Mouse (Mus musculus) activated CD4-positive, CD25-positive, alpha-beta regulatory T cell, adult 4 months (primary cell): Measurements from ENCODE around the gene Gm15319. TPM values are rescaled to one million over a fixed set of nuclear protein-coding genes. Genes with fewer than 3 reads are reported as not detected.
"Not testable (repeated sequence)": the region's sequence is repeated elsewhere in the genome, so short reads cannot be mapped to it uniquely, and the experiment has no call there.

Source experiments
- ATAC-seq: one replicate; pipeline ENCODE4 v1.8.0; 2017
- polyA plus RNA-seq, 2 experiments: library from polyadenylated mRNA; unstranded; fragments of 100-300 nt; shearing (Covaris generic); gene quantifications; one replicate each; pipeline ENCODE4 v1.2.1; 2017

The Gm15319 gene
- not detected for polyA plus RNA-seq

DNA sequence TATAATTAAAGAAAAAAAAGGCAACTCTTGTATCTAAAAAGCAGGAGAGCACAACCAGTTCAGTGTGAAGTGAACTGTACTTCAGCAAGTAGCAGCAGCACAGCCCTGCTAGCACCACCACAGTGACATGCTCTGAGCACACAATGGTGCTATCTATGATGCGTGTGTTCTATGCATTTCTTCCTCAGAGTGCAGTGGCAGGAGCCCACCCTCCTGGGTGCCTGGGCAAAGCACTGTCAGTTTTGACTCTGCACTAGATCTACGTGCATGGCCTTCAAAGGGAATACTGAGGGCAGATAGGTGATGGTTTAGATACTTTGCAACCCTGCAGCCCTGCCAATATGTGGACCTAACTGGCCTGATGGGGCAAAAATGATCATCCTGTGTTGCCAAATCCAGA, at the start of gene Gm15319:
Gm15319 (minus strand) TSS at position 101 of the 400 bp plus-strand sequence.
- ATAC-seq: not testable (repeated sequence)

DNA sequence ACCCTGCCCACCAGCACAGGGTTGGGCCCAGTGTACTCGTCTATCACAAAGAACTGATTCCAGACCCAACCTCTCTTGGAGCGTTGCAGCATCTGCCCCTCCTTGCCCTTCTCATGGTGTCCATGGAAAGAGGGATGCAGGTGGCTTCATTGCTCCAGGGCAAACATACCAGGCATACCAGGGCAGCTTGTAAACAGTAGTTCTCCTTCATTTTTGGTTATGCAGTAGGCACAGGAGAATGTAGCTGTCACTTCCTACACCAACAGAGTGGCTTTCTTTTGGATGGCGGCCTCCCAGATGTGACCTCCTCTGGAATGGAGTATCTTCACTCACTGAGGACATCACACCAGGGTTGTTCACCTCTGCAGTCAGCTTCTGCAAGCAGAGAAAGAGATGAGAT, 47.3 kb upstream of the Gm15319 start:
- ATAC-seq: not testable (repeated sequence)

DNA sequence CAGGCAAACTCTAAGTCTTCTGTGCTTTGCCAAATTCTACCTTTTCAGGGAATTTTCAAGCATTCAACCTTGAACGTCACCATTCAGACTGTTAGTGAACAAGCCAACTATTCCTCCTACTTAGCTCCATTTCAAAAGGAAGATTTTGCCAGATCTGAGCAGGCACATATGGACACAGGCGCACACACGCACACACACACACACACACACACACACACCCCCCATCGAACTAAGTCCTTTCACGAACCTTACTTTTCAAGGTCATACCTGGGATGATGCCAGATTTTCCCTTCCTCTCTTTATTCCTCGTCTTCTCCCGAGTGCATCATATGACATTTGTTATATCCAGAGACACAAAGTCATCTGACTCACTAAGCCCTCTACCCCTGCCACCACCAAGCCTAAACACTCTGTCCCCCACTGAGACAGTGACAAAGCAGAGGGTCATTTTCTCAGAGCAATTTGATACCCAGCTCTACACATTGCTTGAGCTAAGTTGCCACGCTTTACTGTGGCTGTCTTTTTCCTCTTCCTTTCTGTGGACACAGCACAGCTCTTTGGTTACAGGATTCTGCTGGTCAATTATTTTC, 45.5 kb upstream of the Gm15319 start:
- not testable (repeated sequence) for ATAC-seq

DNA sequence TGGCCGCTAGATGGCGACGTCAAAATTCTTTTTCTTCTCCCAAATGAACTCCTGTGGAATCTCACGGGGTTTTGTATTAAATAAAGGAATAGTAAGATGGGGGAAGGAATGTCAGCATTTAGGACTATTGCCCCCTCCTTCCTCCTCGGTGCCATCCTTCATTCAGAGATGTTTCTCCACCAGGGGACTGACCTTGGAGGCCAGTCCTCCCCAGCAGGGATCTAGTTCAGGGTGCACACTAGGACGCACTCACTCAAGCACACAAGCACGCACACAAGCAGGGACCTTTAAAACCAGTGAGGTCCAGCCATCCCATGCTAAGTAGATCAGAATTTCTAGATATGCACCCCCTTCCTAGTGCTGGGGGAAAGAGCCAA, 26.3 kb upstream of the Gm15319 start:
- not testable (repeated sequence) for ATAC-seq

DNA sequence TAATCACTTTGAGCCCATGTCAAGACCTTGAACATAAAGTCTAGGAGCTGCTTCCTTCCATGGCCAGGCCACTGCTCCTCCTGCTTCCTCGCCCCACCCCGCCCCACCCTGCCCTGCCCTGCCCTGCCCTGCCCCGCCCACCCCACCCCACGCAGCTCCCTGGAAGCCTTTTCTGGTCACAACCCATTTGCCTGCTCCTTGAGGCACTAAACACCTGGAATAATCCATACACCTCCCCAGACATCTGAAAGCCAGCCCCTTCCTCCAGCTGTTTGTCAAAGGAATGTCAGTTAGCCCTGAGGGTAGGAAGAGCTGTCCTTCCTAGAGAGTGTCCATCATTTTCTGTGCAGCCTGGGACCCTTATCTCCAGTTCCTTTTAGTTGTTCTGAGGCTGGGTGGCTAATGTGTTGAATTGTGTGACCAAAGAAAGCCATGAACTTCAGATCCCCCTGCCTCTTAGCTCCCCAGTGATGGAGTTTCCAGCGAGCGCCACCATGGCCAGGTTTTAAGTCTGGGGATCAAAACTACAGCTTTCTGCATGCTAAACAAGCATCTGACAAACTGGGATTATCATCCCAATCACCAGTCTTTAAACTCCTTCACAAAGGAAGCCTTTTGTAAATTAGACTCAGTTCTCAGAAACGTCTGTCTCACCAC, 25.8 kb upstream of the Gm15319 start:
- not testable (repeated sequence) for ATAC-seq

DNA sequence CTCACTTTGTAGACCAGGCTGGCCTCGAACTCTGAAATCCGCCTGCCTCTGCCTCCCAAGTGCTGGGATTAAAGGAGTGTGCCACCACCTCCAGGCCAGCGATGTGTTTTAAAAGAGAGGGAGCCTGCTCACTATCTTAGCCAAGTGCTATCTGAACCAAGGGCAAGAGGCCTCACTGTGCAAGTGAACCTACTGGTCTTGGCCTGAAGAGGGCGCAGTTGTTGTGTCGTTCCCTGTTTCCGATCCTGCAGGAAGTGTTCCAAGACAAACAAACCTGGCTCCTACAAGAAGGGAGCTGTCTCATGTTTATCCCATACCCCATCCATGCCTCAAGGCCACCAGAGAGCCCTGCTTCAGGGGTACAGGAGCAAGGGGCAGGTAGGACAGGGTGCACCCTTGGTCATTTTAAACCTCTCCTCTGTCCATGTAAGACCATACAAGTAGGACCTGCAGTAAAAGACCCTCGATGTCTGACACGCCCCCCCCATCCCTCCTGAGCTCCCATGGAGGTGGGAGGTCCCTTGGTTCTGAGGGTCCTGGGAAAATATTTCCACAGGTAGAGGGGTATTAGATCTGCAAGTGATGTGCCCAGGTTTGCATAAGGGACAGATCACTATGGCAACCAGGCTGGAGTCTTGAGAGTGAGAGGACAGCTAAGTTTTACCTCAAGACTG, 24.2 kb upstream of the Gm15319 start:
- not testable (repeated sequence) for ATAC-seq

DNA sequence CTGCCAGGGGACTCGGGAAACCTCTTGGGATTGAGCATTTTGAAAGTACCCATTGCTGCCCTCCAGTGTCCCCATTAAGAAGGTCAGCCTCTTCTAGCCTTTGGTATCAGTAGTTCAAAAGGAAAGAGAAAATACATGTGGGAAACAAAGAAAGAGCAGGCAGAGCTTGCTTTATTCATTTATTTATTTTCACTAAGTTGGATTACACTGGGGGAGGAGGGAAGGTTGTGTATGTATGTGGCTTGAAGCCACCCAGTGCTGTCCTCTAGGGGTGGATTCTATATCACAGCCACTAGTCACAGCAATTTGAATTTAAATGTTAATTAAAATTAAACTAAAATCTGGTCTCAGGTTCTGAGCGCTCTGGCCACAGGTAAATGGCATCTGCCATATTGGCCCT, 22.0 kb upstream of the Gm15319 start:
- not testable (repeated sequence) for ATAC-seq

DNA sequence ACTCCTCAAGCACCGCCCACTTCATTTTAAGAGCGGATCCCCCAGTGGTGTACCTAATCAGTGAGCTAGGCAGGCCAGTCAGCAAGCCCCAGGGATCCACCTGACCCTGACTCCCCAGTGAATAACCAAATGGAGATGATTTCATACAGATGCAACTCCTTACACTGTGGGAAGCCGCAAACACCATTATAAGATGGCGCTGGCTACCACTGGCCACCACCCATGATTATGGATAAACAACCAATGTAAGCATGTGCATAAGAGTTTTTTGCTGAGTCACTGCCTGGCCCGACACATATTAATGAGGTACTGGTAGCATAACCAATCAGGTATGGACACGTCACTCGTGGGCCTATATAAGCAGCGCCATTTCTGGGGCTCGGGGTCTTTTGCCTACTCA, 21.1 kb upstream of the Gm15319 start:
- not testable (repeated sequence) for ATAC-seq

DNA sequence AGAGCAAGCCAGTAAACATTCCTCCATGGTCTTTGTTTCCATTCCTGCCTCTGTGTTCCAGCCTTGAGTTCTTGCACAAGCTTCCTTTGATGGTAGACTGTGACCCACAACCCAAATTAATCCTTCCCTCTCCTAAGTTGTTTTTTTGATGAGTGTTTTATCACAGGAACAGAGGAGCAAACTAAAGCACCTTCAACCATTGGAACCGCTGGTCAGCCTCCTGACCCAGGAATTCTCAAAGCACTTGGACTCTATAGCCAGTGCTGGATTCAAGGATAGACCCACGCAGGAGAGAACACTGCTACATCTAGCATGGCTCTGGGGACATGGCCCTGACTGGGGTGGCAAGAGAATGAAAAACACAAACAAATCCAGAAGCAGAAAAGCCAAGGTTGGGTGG, 19.1 kb upstream of the Gm15319 start:
- not testable (repeated sequence) for ATAC-seq

DNA sequence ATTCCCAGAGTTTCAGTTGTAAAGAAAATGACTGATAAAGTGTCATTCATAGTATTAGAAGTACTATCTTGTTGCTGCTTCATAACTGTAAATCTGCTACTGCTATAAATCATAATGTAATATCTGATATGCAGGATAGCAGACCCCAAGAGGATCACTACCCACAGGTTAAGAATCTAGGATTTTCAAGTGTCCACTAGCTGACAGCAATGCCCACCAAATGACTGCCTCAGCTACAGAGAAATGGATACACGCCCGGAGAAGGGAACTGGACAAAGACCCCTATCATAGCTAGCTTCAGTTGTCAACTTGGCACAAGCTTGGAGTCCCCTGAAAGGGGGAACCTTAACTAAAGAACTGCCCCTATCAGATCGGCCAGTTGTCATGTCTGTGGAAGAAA, 18.6 kb upstream of the Gm15319 start:
- ATAC-seq: not testable (repeated sequence)

DNA sequence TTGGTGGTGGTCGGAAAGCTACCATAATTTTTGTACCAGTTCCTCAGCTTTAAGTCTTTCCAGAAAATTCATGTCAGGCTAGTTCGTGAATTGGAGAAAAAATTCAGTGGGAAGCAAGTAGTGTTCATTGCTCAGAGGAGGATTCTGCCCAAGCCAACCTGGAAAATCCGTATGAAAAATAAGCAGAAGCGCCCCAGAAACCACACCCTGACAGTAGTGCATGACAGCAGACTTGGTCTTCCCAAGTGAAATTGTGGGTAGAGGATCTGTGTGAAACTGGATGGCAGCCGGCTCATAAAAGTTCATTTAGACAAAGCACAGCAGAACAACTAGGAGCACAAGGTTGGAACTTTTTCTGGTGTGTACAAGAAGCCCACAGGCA, 18.2 kb upstream of the Gm15319 start:
- not testable (repeated sequence) for ATAC-seq

DNA sequence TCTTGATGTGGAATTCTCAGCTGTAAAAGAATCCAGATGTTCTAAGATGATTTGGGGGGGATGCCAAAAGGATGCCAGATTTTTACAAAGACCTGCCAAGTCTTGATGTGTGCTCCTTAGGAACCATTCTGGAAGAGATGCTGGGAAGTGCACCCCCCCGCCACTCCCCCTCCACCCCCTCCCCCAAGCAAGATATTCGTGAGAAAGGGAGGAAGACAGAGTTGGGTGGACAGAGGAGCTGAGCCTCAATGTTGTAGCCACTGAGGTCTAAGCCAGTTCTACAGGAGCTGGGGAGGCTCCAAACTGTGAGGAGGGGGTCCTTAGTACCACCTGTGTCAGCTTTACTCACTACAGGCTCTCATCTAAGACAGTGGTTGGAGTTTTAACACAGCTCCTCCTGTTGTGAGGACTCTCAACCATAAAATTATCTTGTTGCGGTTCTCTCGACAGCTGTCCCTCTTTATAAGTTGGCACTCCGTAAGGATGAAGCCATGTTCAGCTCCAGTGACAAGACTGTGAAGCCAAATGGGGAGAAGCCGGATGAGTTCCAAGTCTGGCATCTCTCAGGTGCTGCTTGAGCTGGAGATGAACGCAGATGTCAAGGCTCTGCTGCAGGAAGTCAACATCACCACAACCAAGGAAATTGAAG, 17.7 kb upstream of the Gm15319 start:
- ATAC-seq: not testable (repeated sequence)

DNA sequence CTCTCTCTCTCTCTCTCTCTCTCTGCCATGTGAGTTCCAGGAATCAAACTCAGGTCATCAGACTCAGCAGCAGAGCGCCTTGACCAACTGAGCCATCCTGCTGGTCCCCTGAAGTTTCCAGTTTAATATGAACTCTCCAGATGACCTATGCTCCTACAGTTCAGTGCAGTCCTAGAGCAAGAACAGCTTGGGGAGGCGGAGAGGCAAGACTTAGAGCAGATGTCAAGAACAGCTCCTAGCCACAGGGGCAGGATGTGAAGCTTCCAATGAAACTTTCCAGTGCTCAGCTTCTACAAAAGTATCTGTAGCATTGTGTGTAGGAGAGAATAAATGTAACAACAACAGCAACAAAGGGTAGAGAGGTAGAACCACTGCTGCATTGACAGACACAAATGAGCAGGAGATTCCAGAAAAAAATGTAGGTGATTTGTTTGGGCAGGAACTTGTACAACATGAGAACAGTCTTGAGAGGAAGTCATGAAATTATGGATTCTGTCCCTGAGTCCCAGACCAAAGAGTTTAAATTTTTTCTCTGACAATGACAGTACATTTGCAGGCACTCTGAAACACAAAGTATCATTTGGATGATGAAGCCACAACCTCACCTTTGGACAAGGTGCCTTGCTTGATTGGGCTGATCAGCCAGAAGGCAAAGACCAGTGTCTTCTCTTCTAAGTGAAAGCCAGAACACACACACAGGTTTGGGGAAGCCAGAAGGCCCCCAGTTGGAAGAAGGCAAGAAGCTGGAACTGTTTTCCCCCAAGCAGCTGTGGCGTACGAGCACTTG, 16.8 kb upstream of the Gm15319 start:
- not testable (repeated sequence) for ATAC-seq

DNA sequence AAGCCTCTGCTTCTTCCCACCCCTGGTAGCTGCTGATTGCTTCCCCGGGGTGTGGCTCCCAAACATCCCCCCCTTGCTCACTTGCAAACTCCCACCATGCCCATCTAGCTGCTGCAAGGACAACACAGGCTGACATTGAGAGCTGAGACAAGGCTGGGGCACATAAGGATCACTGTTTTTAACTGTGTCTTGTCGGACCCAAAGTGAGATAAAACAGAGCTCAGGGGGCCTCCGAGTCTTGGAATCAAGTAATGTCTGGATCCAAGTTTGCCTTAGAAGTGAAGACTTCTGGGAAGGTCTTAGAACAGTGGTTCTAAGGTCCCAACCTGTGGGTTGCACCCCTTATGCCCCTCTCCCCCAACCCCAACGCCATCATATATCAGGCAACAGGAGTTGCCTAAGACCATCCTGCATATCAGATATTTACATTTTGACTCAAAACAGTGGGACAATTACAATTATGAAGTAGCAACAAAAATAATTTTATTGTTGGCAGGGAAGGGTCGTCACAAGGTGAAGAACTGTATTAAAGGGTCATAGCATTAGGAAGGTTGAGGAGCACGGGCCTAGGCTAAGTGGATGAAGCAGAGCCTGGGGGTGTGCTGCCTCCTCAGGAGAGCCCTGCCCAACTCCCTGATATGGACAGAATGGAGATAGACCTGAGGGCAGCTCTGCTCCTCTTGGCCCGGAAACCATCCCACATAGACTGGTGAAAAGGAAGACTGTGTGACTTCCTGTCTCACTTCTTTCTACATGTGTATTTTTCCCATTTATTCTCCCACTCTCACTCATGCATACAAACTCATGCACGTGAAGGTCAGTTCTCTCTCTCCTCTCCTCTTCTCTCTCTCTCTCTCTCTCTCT, 16.0 kb upstream of the Gm15319 start:
- ATAC-seq: not testable (repeated sequence)

DNA sequence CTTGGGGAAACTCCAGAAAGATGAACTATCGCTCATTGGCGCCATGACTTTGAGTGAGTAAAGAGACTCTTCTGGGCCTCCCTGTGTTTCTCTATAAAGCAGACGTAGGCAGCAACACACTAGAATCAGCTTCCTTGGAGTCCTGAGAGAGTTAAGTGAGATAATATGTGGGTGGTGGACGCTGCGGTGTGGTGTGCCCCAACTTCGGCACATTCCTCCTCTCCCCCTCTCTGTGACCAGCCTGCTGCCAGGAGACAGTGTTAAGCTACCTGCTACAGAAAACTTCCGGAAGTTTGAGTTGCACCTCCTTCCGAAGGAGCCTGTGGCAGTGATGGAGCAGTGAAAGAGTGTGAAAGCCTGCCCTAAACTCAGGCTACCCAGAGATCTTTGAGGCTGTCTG, 15.3 kb upstream of the Gm15319 start:
- ATAC-seq: not testable (repeated sequence)

DNA sequence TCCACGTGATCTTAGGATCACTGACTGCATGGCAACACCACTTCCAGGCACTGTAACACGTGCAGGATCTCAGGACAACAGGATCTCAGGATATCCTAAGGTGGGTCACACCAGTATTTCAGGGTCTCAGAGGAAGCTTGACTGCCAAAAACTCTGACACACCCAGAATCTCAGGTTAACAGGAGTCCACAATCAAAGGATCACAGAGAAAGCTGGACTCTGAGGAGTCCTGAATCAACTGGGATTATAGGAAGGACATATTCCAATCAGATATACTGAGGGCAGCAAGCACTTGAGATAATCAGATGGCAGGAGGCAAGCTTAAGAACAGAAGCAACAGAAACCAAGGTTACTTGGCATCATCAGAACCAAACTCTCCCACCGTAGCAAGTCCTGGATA, 12.7 kb upstream of the Gm15319 start:
- ATAC-seq: not testable (repeated sequence)

DNA sequence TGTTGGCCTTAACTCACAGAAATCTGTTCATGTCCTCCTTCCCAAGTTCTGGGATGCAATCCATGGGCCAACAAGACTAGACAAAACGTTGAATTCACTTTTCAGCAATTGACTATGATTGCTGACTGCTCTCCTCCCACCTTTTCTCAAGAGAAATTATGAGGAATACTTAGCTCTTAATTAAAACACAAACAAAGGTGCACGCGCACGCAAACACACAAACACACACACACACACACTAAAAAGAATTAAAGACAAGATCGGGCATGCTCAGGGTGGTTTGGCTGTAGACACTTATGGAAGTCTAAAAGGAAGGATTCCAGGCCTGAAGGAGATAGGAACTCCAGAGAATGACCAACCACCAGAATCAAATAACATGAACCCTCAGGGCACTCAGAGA, 6.6 kb downstream of the Gm15319 start:
- not testable (repeated sequence) for ATAC-seq

DNA sequence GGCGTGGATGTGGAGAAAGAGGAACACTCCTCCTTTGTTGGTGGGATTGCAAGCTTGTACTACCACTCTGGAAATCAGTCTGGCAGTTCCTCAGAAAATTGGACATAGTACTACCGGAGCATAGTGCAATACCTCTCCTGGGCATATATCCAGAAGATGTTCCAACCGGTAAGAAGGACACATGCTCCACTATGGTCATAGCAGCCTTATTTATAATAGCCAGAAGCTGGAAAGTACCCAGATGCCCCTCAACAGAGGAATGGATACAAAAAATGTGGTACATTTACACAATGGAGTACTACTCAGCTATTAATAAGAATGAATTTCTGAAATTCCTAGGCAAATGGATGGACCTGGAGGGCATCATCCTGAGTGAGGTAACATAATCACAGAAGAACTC, 9.4 kb downstream of the Gm15319 start:
- ATAC-seq: not testable (repeated sequence)

DNA sequence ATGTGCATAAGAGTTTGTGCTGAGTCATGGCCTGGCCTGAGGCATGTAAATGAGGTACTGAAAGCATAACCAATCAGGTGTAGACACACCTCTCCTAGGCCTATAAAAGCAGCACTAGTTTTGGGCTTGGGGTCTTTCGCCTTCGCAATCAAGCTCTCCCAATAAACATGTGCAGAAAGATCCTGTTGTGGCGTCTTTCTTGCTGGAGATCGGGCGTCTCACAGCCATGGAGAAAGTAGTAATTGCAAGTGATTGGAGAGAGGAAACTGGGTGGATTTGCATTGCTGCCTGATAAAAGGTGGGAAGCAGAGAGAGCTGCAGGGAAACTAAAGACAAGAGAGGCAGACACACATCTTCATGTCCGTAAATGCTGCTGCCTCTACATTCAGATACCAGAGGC, 60.3 kb downstream of the Gm15319 start:
- ATAC-seq: not testable (repeated sequence)

DNA sequence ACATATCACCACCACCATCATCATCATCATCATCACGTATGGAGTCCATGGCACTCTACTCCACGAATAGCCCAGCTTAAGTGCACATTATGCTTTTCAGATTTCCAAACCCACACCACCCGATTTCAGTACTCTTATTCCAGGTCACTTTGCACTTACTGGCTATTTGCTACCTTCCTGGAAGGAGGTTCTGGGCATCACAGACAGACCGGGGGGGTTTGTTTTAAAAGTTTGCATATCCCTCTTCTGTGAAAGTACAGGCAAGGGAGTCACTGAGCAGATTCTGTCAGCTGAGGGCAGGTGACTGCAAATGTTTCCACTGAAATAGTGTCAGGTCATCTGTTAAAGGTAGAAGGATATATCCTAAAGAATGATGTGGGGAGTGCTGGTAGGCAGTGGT, 63.0 kb downstream of the Gm15319 start:
- not testable (repeated sequence) for ATAC-seq

DNA sequence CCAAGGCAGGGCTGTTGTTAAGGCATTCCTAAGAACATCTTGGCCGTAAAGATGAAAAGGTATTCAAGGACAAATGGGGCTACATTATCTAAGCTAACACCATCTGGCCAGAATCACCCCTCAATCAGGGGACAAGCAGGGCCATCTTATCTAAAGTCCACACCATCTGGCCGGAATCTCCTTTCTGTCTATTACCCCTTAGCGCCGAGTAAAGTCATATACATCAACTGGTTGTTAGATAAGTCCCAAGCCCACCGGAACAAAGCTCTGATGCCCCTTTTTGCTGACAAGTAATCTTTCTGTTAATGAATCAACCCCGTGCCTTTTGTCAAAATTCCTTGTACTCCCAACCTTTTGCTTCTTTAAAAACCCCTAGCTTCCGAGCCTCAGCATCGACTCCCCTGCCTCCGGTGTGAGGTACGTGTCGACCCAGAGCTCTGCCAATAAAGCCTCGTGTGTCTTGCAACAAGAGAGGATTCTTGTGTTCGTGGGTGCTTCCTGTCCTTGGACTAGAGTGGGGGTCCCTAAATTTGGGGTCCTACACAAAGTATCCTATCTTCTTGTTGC, 65.0 kb downstream of the Gm15319 start:
- ATAC-seq: not testable (repeated sequence)
